Mouse (Mus musculus): ENCODE measurements at regions not wholly inside any gene's neighbourhood (a gene's known extent, or its start where the extent isn't known, plus 50 kb on each side); places are given as distances from the start of the nearest gene placed in this dataset.

- no peaks in the 10 kb centered on the region for H3K36me3 ChIP-seq (ENCODE audit: control insufficient read depth in 1 of 2, insufficient read depth in 2 of 2, low read length in 2 of 2)
- H3K4me3 ChIP-seq (ENCODE audit: control insufficient read depth in 1 of 2, insufficient read depth in 1 of 2, low read depth in 2 of 2, low read length in 2 of 2) = no peak overlapping the region
- TF ChIP-seq POLR2A (IDR thresholded peaks at IDR 0.05; ENCODE audit: control insufficient read depth in 1 of 2, insufficient read depth in 1 of 2, low read depth in 1 of 2, low read length in 2 of 2, poor library complexity in 1 of 2) (no peak), MAX (IDR thresholded peaks at IDR 0.05; ENCODE audit: low read length) (no peak)
- no peak overlapping the region for H3K9ac ChIP-seq (ENCODE audit: control insufficient read depth, low read depth, low read length, poor library complexity, severe bottlenecking)
- no peaks in the 10 kb centered on the region for H3K79me2 ChIP-seq (ENCODE audit: control insufficient read depth, insufficient read depth, low read length, poor library complexity)
- H3K27ac ChIP-seq (ENCODE audit: control insufficient read depth, low read depth, low read length) = no peak overlapping the region
- H3K27me3 ChIP-seq (ENCODE audit: control insufficient read depth in 1 of 2, insufficient read depth in 2 of 2, low read length in 2 of 2) = no peaks in the 10 kb centered on the region
- no peaks in the 10 kb centered on the region for H3K9me3 ChIP-seq (replicated peaks; ENCODE audit: insufficient read depth, low read length)
- H3K4me1 ChIP-seq (ENCODE audit: control insufficient read depth in 1 of 2, insufficient read depth in 2 of 2, low read length in 2 of 2) = no peaks in the 10 kb centered on the region
- DNase-seq (ENCODE audit: low read depth, low spot score) = no peak
These were observed 334.1 kb downstream of the Ppargc1a start for GRCm38 (mm10) chr5:51233271-51234003.

- Histone ChIP-seq H3K27ac (ENCODE audit: control insufficient read depth, low read depth, low read length) (no peak overlapping the region), H3K4me1 (ENCODE audit: control insufficient read depth in 1 of 2, insufficient read depth in 2 of 2, low read length in 2 of 2) (no peaks in the 10 kb centered on the region), H3K27me3 (ENCODE audit: control insufficient read depth in 1 of 2, insufficient read depth in 2 of 2, low read length in 2 of 2) (no peaks in the 10 kb centered on the region), H3K4me3 (ENCODE audit: control insufficient read depth in 1 of 2, insufficient read depth in 1 of 2, low read depth in 2 of 2, low read length in 2 of 2) (no peak overlapping the region), H3K9ac (ENCODE audit: control insufficient read depth, low read depth, low read length, poor library complexity, severe bottlenecking) (no peak overlapping the region), H3K9me3 (replicated peaks; ENCODE audit: insufficient read depth, low read length) (no peaks in the 10 kb centered on the region), H3K36me3 (ENCODE audit: control insufficient read depth in 1 of 2, insufficient read depth in 2 of 2, low read length in 2 of 2) (no peaks in the 10 kb centered on the region), H3K79me2 (ENCODE audit: control insufficient read depth, insufficient read depth, low read length, poor library complexity) (no peaks in the 10 kb centered on the region)
- TF ChIP-seq HCFC1 (IDR thresholded peaks at IDR 0.05; ENCODE audit: low read depth, low read length) (no peak), CHD1 (IDR thresholded peaks at IDR 0.05; ENCODE audit: low read depth, low read length) (no peak), POLR2AphosphoS5 (IDR thresholded peaks at IDR 0.05; ENCODE audit: borderline replicate concordance, low read depth, low read length) (no peak), MXI1 (IDR thresholded peaks at IDR 0.05; ENCODE audit: low read depth, low read length) (no peak), CHD2 (IDR thresholded peaks at IDR 0.05; ENCODE audit: low read length) (no peak), BHLHE40 (IDR thresholded peaks at IDR 0.05; ENCODE audit: borderline replicate concordance, low read depth, low read length) (no peak)
- no peak for DNase-seq (ENCODE audit: low read depth, low spot score)
These were observed 337.7 kb downstream of the Ppargc1a start for GRCm38 (mm10) chr5:51229806-51230205.

- Histone ChIP-seq H3K4me1 (ENCODE audit: control insufficient read depth in 1 of 2, insufficient read depth in 2 of 2, low read length in 2 of 2) (no peaks in the 10 kb centered on the region), H3K9ac (ENCODE audit: control insufficient read depth, low read depth, low read length, poor library complexity, severe bottlenecking) (no peak overlapping the region), H3K9me3 (replicated peaks; ENCODE audit: insufficient read depth, low read length) (no peaks in the 10 kb centered on the region), H3K4me3 (ENCODE audit: control insufficient read depth in 1 of 2, insufficient read depth in 1 of 2, low read depth in 2 of 2, low read length in 2 of 2) (no peak overlapping the region), H3K79me2 (ENCODE audit: control insufficient read depth, insufficient read depth, low read length, poor library complexity) (no peaks in the 10 kb centered on the region), H3K36me3 (ENCODE audit: control insufficient read depth in 1 of 2, insufficient read depth in 2 of 2, low read length in 2 of 2) (no peaks in the 10 kb centered on the region), H3K27me3 (ENCODE audit: control insufficient read depth in 1 of 2, insufficient read depth in 2 of 2, low read length in 2 of 2) (no peaks in the 10 kb centered on the region), H3K27ac (ENCODE audit: control insufficient read depth, low read depth, low read length) (no peak overlapping the region)
- no peak for DNase-seq (ENCODE audit: low read depth, low spot score)
- TF ChIP-seq SIN3A (IDR thresholded peaks at IDR 0.05; ENCODE audit: low read length) = no peak
- TF ChIP-seq KAT2A (conservative IDR thresholded peaks at IDR 0.05; ENCODE audit: low read depth, low read length) = no peak
- TF ChIP-seq NELFE (IDR thresholded peaks at IDR 0.05; ENCODE audit: low read depth, low read length) = no peak
- no peak for TF ChIP-seq BHLHE40 (IDR thresholded peaks at IDR 0.05; ENCODE audit: borderline replicate concordance, low read depth, low read length)
- TF ChIP-seq POLR2AphosphoS2 (IDR thresholded peaks at IDR 0.05; ENCODE audit: low read length) = no peak
- TF ChIP-seq GATA1 (IDR thresholded peaks at IDR 0.05; ENCODE audit: low read depth, low read length) = no peak
- TF ChIP-seq ZC3H11A (IDR thresholded peaks at IDR 0.05; ENCODE audit: low read depth, low read length) = no peak
- no peak for TF ChIP-seq CHD1 (IDR thresholded peaks at IDR 0.05; ENCODE audit: low read depth, low read length)
- TF ChIP-seq TAL1 (IDR thresholded peaks at IDR 0.05; ENCODE audit: low read length) = no peak
These were observed 339.5 kb downstream of the Ppargc1a start for GRCm38 (mm10) chr5:51227996-51228395.
